Mouse (Mus musculus) limb, embryonic 14.5 days (tissue): Measurements from ENCODE around the gene Rnf130. TPM values are rescaled to one million over a fixed set of nuclear protein-coding genes. Genes with fewer than 3 reads are reported as not detected.

Experiments used
- ATAC-seq: fragments of 200-750 bp; cut with Nextera tagmentation; 2 replicates; pipeline ENCODE4 v1.8.0; 2017; ENCODE audit warnings: low read depth, moderate number of reproducible peaks, moderate TSS enrichment; ENCODE audit not compliant: low FRiP score
- DNase-seq: peaks from one replicate; pipeline ENCODE4 v3.0.0-alpha.2; 2015; ENCODE audit warnings: low spot score
- H3K27ac ChIP-seq: fragments of 300-500 bp; sonication (generic); replicated peaks from 2 replicates; pipeline ENCODE4 v1.5.1; 2014; ENCODE audit warnings: low read depth, mild to moderate bottlenecking, low read length, moderate library complexity, mixed read lengths
- H3K27me3 ChIP-seq: fragments of 300-500 bp; sonication (generic); 2 replicates; pipeline ENCODE4 v1.6.1; 2014; ENCODE audit warnings: low read length, mixed read lengths; ENCODE audit not compliant: control insufficient read depth, insufficient read depth
- H3K36me3 ChIP-seq: fragments of 300-500 bp; sonication (generic); 2 replicates; pipeline ENCODE4 v1.6.1; 2014; ENCODE audit warnings: mild to moderate bottlenecking, low read length, moderate library complexity, mixed read lengths; ENCODE audit not compliant: control insufficient read depth, insufficient read depth
- H3K4me1 ChIP-seq: fragments of 300-500 bp; sonication (generic); 2 replicates; pipeline ENCODE4 v1.6.1; 2014; ENCODE audit warnings: antibody characterized with exemption, low read length, mixed read lengths; ENCODE audit not compliant: control insufficient read depth, insufficient read depth
- H3K4me2 ChIP-seq: fragments of 300-500 bp; sonication (generic); replicated peaks from 2 replicates; pipeline ENCODE4 v1.6.1; 2014; ENCODE audit warnings: low read depth, mild to moderate bottlenecking, low read length, moderate library complexity; ENCODE audit not compliant: severe bottlenecking
- H3K4me3 ChIP-seq: fragments of 300-500 bp; sonication (generic); replicated peaks from 2 replicates; pipeline ENCODE4 v1.5.1; 2014; ENCODE audit warnings: low read length
- H3K9ac ChIP-seq: fragments of 300-500 bp; sonication (generic); 2 replicates; pipeline ENCODE4 v1.6.1; 2014; ENCODE audit warnings: mild to moderate bottlenecking, low read depth, low read length, moderate library complexity; ENCODE audit not compliant: severe bottlenecking
- H3K9me3 ChIP-seq: fragments of 300-500 bp; sonication (generic); 2 replicates; pipeline ENCODE4 v1.6.1; 2016; ENCODE audit warnings: low read length; ENCODE audit not compliant: control insufficient read depth
- POLR2A ChIP-seq: fragments of 200-500 bp; IDR thresholded peaks from 2 replicates; pipeline ENCODE4 v1.8.0; 2012; ENCODE audit warnings: inconsistent platforms, mild to moderate bottlenecking, moderate library complexity, borderline replicate concordance; ENCODE audit not compliant: insufficient read depth, insufficient read length; ENCODE audit errors: extremely low read depth
- WGBS: fragments of 180-500 bp; shearing (Covaris S2); extraction: QIAGEN DNeasy Blood & Tissue Kit; methylation state at CpG from one replicate; pipeline ENCODE4 v1.1.7; 2014; 5-methylcytosine and 5-hydroxymethylcytosine counted together
- polyA plus RNA-seq, 2 experiments: library from polyadenylated mRNA; depleted of rRNA in 1 of 2; stranded (reverse) in 1 of 2; unstranded in 1 of 2; fragments of >200 nt; fragmentation: Nextera tagmentation in 1 of 2; extraction: Ambion mirVana in 1 of 2; gene quantifications; 2 replicates each; pipeline versions ENCODE4 v1.2.1 to v1.2.3; 2012 to 2014

The Rnf130 gene
- polyA plus RNA-seq, 2 experiments, result 56.7 to 90.3 TPM

DNA sequence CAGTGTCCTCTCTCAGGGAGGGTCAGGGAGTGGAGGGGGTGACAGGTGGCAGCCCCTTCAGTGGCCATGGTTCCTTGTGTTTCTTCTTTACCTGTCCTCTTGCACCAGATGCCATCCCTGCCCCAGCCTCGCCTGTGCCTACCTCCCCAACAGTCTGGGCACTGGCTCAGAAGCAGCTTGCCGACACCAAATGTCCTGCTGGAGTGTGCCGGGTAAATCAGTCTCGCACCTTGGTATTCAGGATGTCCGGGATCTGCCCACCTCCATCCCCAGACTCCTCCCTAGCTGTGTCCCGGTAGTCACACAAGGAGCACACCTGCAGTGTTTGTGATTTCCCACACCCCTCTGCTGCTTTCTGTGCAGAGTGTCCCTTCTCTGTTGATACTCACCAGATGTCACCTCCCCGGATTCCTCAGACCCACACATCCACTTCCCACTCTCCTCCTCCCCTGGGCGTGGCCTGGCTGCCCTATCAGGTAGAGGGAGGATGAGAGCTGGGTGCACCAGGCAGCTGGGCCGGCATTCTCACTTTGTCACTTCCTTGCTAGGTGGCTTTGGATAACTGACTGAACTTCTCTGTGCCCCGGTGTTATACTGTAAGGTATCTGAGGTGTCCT, 113.2 kb downstream of the Rnf130 start:
- DNase-seq (no peak), ATAC-seq (no peak)
- Histone ChIP-seq H3K4me1 (no peaks in the 10 kb centered on the region), H3K4me3 (no peak overlapping the region), H3K27ac (no peak overlapping the region), H3K36me3 (peaks cover 73% of the 10 kb centered on the region), H3K9ac (no peak overlapping the region), H3K27me3 (no peaks in the 10 kb centered on the region), H3K9me3 (no peaks in the 10 kb centered on the region), H3K4me2 (no peak overlapping the region)
- WGBS, result 56% methylated on average over 10 of the region's 10 CpGs
- TF ChIP-seq POLR2A, result no peak

DNA sequence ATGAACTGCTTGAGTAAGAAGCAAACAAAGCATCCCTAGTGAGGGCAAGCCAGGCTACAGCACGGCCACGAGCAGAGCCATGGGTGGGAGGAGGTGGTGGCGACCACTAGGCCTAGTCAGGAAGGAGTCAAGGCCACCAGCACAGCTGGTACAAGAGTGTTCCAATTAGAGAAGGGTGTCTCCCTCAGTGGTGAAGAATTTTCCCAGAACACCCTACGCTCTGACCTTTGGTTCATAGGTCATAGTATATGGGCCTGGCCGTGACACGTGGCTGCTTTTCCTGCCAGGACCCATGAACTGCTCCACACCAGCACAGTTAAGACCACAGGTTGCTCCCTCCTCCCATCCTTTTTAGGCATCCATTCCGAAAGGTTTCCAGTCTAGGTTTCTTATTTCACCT, 114.4 kb downstream of the Rnf130 start:
- TF ChIP-seq POLR2A, result no peak
- no peaks in the 10 kb centered on the region for H3K27me3 ChIP-seq
- no peak overlapping the region for H3K4me3 ChIP-seq
- no peak overlapping the region for H3K9ac ChIP-seq
- no peak overlapping the region for H3K4me2 ChIP-seq
- peaks cover 78% of the 10 kb centered on the region for H3K36me3 ChIP-seq
- no peaks in the 10 kb centered on the region for H3K4me1 ChIP-seq
- ATAC-seq (no peak), DNase-seq (no peak)
- no peak overlapping the region for H3K27ac ChIP-seq
- no peaks in the 10 kb centered on the region for H3K9me3 ChIP-seq
- WGBS, result 82% methylated on average over 7 of the region's 7 CpGs

DNA sequence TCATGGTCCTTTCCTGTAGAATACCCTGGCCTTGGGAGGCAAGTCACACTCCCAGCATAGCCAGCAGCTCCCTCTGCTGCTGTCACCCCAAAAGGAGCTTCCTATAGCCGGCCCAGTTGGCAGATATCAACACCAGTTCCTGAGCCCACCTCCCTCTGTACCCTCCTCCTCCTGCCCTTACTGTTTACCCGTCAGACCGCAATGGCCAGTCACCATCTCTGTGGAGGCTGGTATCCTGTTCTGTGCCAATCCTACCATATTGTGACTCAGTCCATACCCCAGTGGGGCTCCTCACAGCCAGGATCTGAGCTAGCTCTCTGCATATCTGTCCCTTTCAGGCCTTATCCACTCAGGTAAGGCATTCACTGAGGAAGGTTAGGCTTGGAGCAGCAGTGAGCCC, 120.4 kb downstream of the Rnf130 start:
- Histone ChIP-seq H3K9me3 (no peaks in the 10 kb centered on the region), H3K4me3 (no peak overlapping the region), H3K27me3 (no peaks in the 10 kb centered on the region), H3K36me3 (peaks cover 87% of the 10 kb centered on the region), H3K27ac (no peak overlapping the region), H3K4me1 (no peaks in the 10 kb centered on the region), H3K4me2 (no peak overlapping the region), H3K9ac (no peak overlapping the region)
- DNase-seq (no peak), ATAC-seq (no peak)
- 87% methylated on average over 3 of the region's 3 CpGs for WGBS
- TF ChIP-seq POLR2A, result no peak

DNA sequence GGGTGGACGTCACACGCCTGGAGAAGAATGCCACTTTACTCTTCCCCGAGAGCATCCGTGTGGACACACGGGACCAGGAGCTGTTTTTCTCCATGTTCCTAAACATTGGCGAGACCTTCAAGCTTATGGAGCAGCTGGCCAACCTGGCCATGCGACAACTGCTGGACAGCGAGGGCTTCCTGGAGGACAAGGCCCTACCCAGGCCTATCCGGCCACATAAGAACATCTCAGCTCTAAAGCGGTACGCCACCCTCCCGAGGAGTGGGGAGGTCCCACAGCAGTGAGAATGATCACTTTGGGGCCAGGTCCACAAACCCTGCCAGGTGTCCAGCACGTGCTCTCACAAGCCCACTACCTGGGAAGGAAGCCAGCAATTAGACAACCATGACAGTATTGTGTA, 121.0 kb downstream of the Rnf130 start:
- Histone ChIP-seq H3K27me3 (no peaks in the 10 kb centered on the region), H3K9ac (no peak overlapping the region), H3K4me3 (no peak overlapping the region), H3K4me1 (no peaks in the 10 kb centered on the region), H3K27ac (no peak overlapping the region), H3K36me3 (peaks cover 87% of the 10 kb centered on the region), H3K9me3 (no peaks in the 10 kb centered on the region), H3K4me2 (no peak overlapping the region)
- DNase-seq, result no peak
- no peak for TF ChIP-seq POLR2A
- 95% methylated on average over 13 of the region's 13 CpGs for WGBS
- ATAC-seq, result no peak

DNA sequence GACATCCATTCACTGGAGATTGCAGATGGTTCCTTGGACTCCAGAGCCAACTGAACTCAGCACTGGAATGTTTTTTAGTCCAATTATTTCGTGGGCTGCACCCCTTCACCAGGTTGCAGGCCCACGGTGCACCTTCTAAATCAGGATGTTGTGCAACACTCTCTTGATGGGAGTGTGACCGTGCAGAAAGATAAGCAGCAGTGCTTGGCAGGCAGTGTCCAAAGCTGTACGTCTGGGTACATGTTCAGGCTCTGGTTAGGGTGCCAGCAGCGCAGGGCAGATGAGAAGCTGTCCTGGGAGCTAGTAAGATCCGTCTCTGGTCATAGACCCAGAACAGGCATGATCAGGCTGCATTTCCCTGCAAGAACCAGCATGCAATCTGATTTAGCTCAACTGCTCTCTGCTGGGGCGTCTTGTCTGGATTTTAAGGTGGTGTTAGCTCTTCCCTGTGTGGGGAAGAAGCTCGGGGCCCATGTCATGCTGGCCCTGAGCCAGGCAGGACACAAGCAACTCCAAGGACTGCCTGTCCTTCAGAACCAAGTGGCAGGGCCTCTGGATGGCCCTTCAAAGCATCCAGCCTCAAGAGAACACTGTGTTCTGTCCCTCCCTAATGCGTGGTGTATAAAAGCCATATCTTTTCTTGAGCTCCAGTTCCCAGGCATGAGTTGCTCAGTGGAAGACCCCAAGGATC, 122.3 kb downstream of the Rnf130 start:
- Histone ChIP-seq H3K27me3 (no peaks in the 10 kb centered on the region), H3K36me3 (peaks cover 88% of the 10 kb centered on the region), H3K27ac (no peak overlapping the region), H3K4me3 (no peak overlapping the region), H3K9me3 (no peaks in the 10 kb centered on the region), H3K4me2 (no peak overlapping the region), H3K4me1 (no peaks in the 10 kb centered on the region), H3K9ac (no peak overlapping the region)
- no peak for TF ChIP-seq POLR2A
- WGBS, result 84% methylated on average over 9 of the region's 9 CpGs
- ATAC-seq (no peak), DNase-seq (no peak)
